In genomic region chr3:86033455-86034090, GRCm38 (mm10) we compare ENCODE assay signal across 24 mouse cellular contexts. TPM values are rescaled to one million over a fixed set of nuclear protein-coding genes. Genes with fewer than 3 reads are reported as not detected.
DNase-seq lines count a peak whose midpoint lies in the region; ATAC-seq and TF ChIP-seq lines count a peak whose summit lies in the region.
"Had no signal": no experiment of that assay in that cellular context is flagged by ENCODE, and none has a peak within 500 bp of the region (broad histone marks: within the 10 kb centered on the region; RNA-seq: fewer than 3 reads in every experiment).

No protein-coding gene starts in this region.

- H3K9ac ChIP-seq in heart, embryonic 11.5 days (ENCODE audit: low read depth, low read length) = no peak overlapping the region
- no peak overlapping the region for H3K9ac ChIP-seq in intestine, embryonic 15.5 days
- H3K9ac ChIP-seq in intestine, postnatal 0 days (ENCODE audit: low read depth, low read length) = no peak overlapping the region
- H3K9ac ChIP-seq in stomach, embryonic 16.5 days (ENCODE audit: low read length) = no peak overlapping the region
- H3K9ac ChIP-seq: embryonic facial prominence, embryonic 13.5 days; forebrain, embryonic 12.5 days; hindbrain, embryonic 13.5 days had no signal

- no peaks in the 10 kb centered on the region for H3K9me3 ChIP-seq in heart, embryonic 10.5 days
- no peaks in the 10 kb centered on the region for H3K9me3 ChIP-seq in heart, embryonic 11.5 days (replicated peaks; ENCODE audit: control insufficient read depth, low read length)
- no peaks in the 10 kb centered on the region for H3K9me3 ChIP-seq in intestine, embryonic 15.5 days
- H3K9me3 ChIP-seq in intestine, postnatal 0 days (ENCODE audit: control insufficient read depth) = no peaks in the 10 kb centered on the region
- no peaks in the 10 kb centered on the region for H3K9me3 ChIP-seq in stomach, embryonic 16.5 days (replicated peaks; ENCODE audit: control insufficient read depth, low read length)
- H3K9me3 ChIP-seq: embryonic facial prominence, embryonic 13.5 days; forebrain, embryonic 12.5 days; hindbrain, embryonic 13.5 days had no signal

- no peak for ATAC-seq in heart, embryonic 11.5 days (replicated peaks; ENCODE audit: insufficient number of reproducible peaks, low FRiP score, low TSS enrichment)
- peak; percentile 54 for ATAC-seq in intestine, embryonic 15.5 days
- no peak for ATAC-seq in intestine, postnatal 0 days
- ATAC-seq in stomach, embryonic 16.5 days (ENCODE audit: insufficient read depth, low FRiP score) = no peak
- ATAC-seq in granulocyte monocyte progenitor cell, adult 5-6 weeks (replicated peaks; ENCODE audit: poor library complexity, severe bottlenecking) = no peak
- ATAC-seq: forebrain, embryonic 16.5 days; inflammation-experienced regulatory T-cells, adult 6 months had no signal

- 71% methylated on average over 9 of the region's 9 CpGs for WGBS in heart, embryonic 10.5 days
- 61% methylated on average over 9 of the region's 9 CpGs for WGBS in heart, embryonic 11.5 days (ENCODE audit: insufficient replicate concordance)
- WGBS in intestine, embryonic 15.5 days = 71% methylated on average over 9 of the region's 9 CpGs
- 54% methylated on average over 9 of the region's 9 CpGs for WGBS in intestine, postnatal 0 days
- 69% methylated on average over 9 of the region's 9 CpGs for WGBS in stomach, embryonic 16.5 days

- TF ChIP-seq CTCF in intestine, postnatal 0 days (IDR thresholded peaks at IDR 0.05; ENCODE audit: low read depth) = no peak
- no peak for TF ChIP-seq CTCF in layer of hippocampus, adult 2 months (conservative IDR thresholded peaks at IDR 0.05)

- no peaks in the 10 kb centered on the region; the same call in 1 of the 2 replicates for H3K27me3 ChIP-seq in heart, embryonic 10.5 days (ENCODE audit: insufficient read depth, poor library complexity, severe bottlenecking)
- no peaks in the 10 kb centered on the region for H3K27me3 ChIP-seq in heart, embryonic 11.5 days (ENCODE audit: control insufficient read depth, insufficient read depth, low read length)
- H3K27me3 ChIP-seq in intestine, embryonic 15.5 days (replicated peaks) = no peaks in the 10 kb centered on the region
- no peaks in the 10 kb centered on the region for H3K27me3 ChIP-seq in intestine, postnatal 0 days (replicated peaks; ENCODE audit: control insufficient read depth, insufficient read depth, low read length)
- H3K27me3 ChIP-seq in stomach, embryonic 16.5 days (ENCODE audit: control insufficient read depth, insufficient read depth, low read length) = no peaks in the 10 kb centered on the region
- H3K27me3 ChIP-seq: embryonic facial prominence, embryonic 13.5 days; forebrain, embryonic 12.5 days; hindbrain, embryonic 13.5 days had no signal

- H3K27ac ChIP-seq in heart, embryonic 10.5 days = 0 out of 2 replicates have a peak overlapping the region, but pooled peaks have one; percentile 29
- no peak overlapping the region; the same call in 1 of the 2 replicates for H3K27ac ChIP-seq in heart, embryonic 11.5 days (ENCODE audit: low read depth, low read length)
- H3K27ac ChIP-seq in intestine, embryonic 15.5 days = no peak overlapping the region
- H3K27ac ChIP-seq in intestine, postnatal 0 days (ENCODE audit: low read depth, low read length) = no peak overlapping the region
- H3K27ac ChIP-seq in stomach, embryonic 16.5 days (ENCODE audit: low read length) = 0 out of 2 replicates have a peak overlapping the region, but pooled peaks have one; percentile 13
- no peak overlapping the region for H3K27ac ChIP-seq in layer of hippocampus, adult 2 months
- H3K27ac ChIP-seq: embryonic facial prominence, embryonic 13.5 days; forebrain, embryonic 12.5 days; hindbrain, embryonic 13.5 days had no signal

- no peak overlapping the region for H3K4me3 ChIP-seq in heart, embryonic 10.5 days
- no peak overlapping the region for H3K4me3 ChIP-seq in heart, embryonic 11.5 days (ENCODE audit: low read depth, low read length)
- no peak overlapping the region for H3K4me3 ChIP-seq in intestine, embryonic 15.5 days (replicated peaks)
- no peak overlapping the region for H3K4me3 ChIP-seq in intestine, postnatal 0 days (ENCODE audit: low read depth, low read length)
- no peak overlapping the region for H3K4me3 ChIP-seq in stomach, embryonic 16.5 days (replicated peaks; ENCODE audit: low read length)
- no peak overlapping the region for H3K4me3 ChIP-seq in layer of hippocampus, adult 2 months
- H3K4me3 ChIP-seq: embryonic facial prominence, embryonic 13.5 days; forebrain, embryonic 12.5 days; hindbrain, embryonic 13.5 days had no signal

- H3K4me1 ChIP-seq in heart, embryonic 10.5 days = peaks cover 19% of the 10 kb centered on the region
- H3K4me1 ChIP-seq in heart, embryonic 11.5 days (ENCODE audit: control insufficient read depth, insufficient read depth, low read length) = peaks cover 8% of the 10 kb centered on the region; the same call in 1 of the 2 replicates
- H3K4me1 ChIP-seq in intestine, embryonic 15.5 days (replicated peaks) = 0 out of 2 replicates have a peak, but pooled peaks cover under 1% of the 10 kb centered on the region
- H3K4me1 ChIP-seq in intestine, postnatal 0 days (replicated peaks; ENCODE audit: control insufficient read depth, insufficient read depth, low read length) = no peaks in the 10 kb centered on the region
- H3K4me1 ChIP-seq in stomach, embryonic 16.5 days (ENCODE audit: control insufficient read depth, insufficient read depth, low read length) = peaks cover 7% of the 10 kb centered on the region

- peaks cover 5% of the 10 kb centered on the region; the same call in 1 of the 2 replicates for H3K36me3 ChIP-seq in heart, embryonic 10.5 days
- H3K36me3 ChIP-seq in heart, embryonic 11.5 days (ENCODE audit: control insufficient read depth, insufficient read depth, low read length) = no peaks in the 10 kb centered on the region
- H3K36me3 ChIP-seq in intestine, embryonic 15.5 days = 0 out of 2 replicates have a peak, but pooled peaks cover 2% of the 10 kb centered on the region
- peaks cover 27% of the 10 kb centered on the region; the same call in 1 of the 2 replicates for H3K36me3 ChIP-seq in intestine, postnatal 0 days (ENCODE audit: control insufficient read depth, insufficient read depth)
- H3K36me3 ChIP-seq in stomach, embryonic 16.5 days (ENCODE audit: control insufficient read depth, insufficient read depth, low read length) = no peaks in the 10 kb centered on the region
- H3K36me3 ChIP-seq: forebrain, embryonic 12.5 days; hindbrain, embryonic 13.5 days had no signal

- DNase-seq in heart, embryonic 10.5 days (ENCODE audit: low spot score) = peak; percentile 60
- peak; percentile 34 for DNase-seq in ZHBTc4 (ENCODE audit: low read depth, low spot score)
- no peak for DNase-seq in layer of hippocampus, adult 2 months (ENCODE audit: low spot score in 2 of 2)
- DNase-seq: adrenal gland, adult 2 months; adrenal gland, postnatal 25 days; cerebellum, adult 18-20 months; cerebellum, adult 9-11 months; cerebellum, postnatal 36 days; gastrocnemius, postnatal 14 days; heart, postnatal 10 days; heart, postnatal 4 days had no signal

- H3K4me2 ChIP-seq in heart, embryonic 11.5 days = no peak overlapping the region
- no peak overlapping the region for H3K4me2 ChIP-seq in intestine, embryonic 15.5 days (replicated peaks)
- H3K4me2 ChIP-seq in intestine, postnatal 0 days (replicated peaks; ENCODE audit: low read depth) = no peak overlapping the region
- no peak overlapping the region for H3K4me2 ChIP-seq in stomach, embryonic 16.5 days (ENCODE audit: low read depth, low read length)
- H3K4me2 ChIP-seq: embryonic facial prominence, embryonic 13.5 days; forebrain, embryonic 12.5 days; hindbrain, embryonic 13.5 days had no signal

RNA-seq across cellular contexts. Expression of gene Prss48, which starts 31.3 kb away (rescaled TPM):
- not detected in 2 replicates for polyA plus RNA-seq in heart, embryonic 10.5 days (2016; fragmentation: Nextera tagmentation; extraction: Ambion mirVana)
- not detected in 2 replicates for polyA plus RNA-seq in heart, embryonic 11.5 days (2014; fragmentation: Nextera tagmentation; extraction: Ambion mirVana)
- 0.15 and 0.47 TPM in 2 replicates for polyA plus RNA-seq in intestine, embryonic 15.5 days (2015; fragmentation: Nextera tagmentation; extraction: Ambion mirVana)
- polyA plus RNA-seq in intestine, postnatal 0 days (2015; fragmentation: Nextera tagmentation; extraction: Ambion mirVana) = 0.12 TPM in 1 of 2 replicates, not detected in the other
- polyA plus RNA-seq in stomach, embryonic 16.5 days (2015; fragmentation: Nextera tagmentation; extraction: Ambion mirVana) = not detected in 2 replicates
- not detected in 2 replicates for total RNA-seq in granulocyte monocyte progenitor cell, adult 5-6 weeks (2014; fragmentation: Nextera tagmentation)
- not detected in 2 replicates for total RNA-seq in granulocyte monocyte progenitor cell, adult 5-6 weeks (2017)
- not detected for total RNA-seq in layer of hippocampus, adult 2 months (2021)
- total RNA-seq: adrenal gland, adult 2 months; adrenal gland, postnatal 25 days; gastrocnemius, postnatal 14 days; heart, postnatal 10 days; heart, postnatal 4 days; MEL had no signal
- polyA plus RNA-seq: adrenal gland, adult 2 months; forebrain, embryonic 12.5 days; forebrain, embryonic 16.5 days; frontal cortex, adult 2 months; heart, embryonic 14.5 days; hindbrain, embryonic 13.5 days; inflammation-experienced regulatory T-cells, adult 6 months had no signal

Comparison
In these comparisons a context has a peak if more than half of its experiments do, and no peak if none do; other contexts are left out.
1. H3K27ac ChIP-seq: peak in heart, embryonic 10.5 days (single experiment) and stomach, embryonic 16.5 days (single experiment); none in heart, embryonic 11.5 days (single experiment), intestine, embryonic 15.5 days (single experiment), intestine, postnatal 0 days (single experiment) and layer of hippocampus, adult 2 months (single experiment).
2. DNase-seq: peak in heart, embryonic 10.5 days (single experiment) and ZHBTc4 (single experiment); none in layer of hippocampus, adult 2 months (0 of 2).